Mouse (Mus musculus): ENCODE measurements at regions not wholly inside any gene's neighbourhood (a gene's known extent, or its start where the extent isn't known, plus 50 kb on each side); places are given as distances from the start of the nearest gene placed in this dataset.
"Not testable (repeated sequence)": the region's sequence is repeated elsewhere in the genome, so short reads cannot be mapped to it uniquely, and the experiment has no call there.

- DNase-seq: no peak
Observed at GRCm38 (mm10) chr3:7079073-7079472, 458.8 kb upstream of the 1700008P02Rik start.

- DNase-seq: no peak
Observed at GRCm38 (mm10) chr3:7076850-7077249, 456.6 kb upstream of the 1700008P02Rik start.

- DNase-seq: no peak
Observed at GRCm38 (mm10) chr3:7074488-7074887, 454.2 kb upstream of the 1700008P02Rik start.

GRCm38 (mm10) chr3:7041372-7042057, 421.3 kb upstream of the 1700008P02Rik start:
- DNase-seq: no peak

- DNase-seq: no peak
Observed at GRCm38 (mm10) chr3:7035833-7036232, 415.6 kb upstream of the 1700008P02Rik start.

GRCm38 (mm10) chr3:7027845-7028244, 407.6 kb upstream of the 1700008P02Rik start:
- peak; percentile 61 for DNase-seq

- DNase-seq: no peak
Observed at GRCm38 (mm10) chr3:7014345-7014973, 394.2 kb upstream of the 1700008P02Rik start.

- no peak for DNase-seq
Observed at GRCm38 (mm10) chr3:7013516-7013915, 393.3 kb upstream of the 1700008P02Rik start.

- DNase-seq: no peak
Observed at GRCm38 (mm10) chr3:7010294-7011087, 390.2 kb upstream of the 1700008P02Rik start.

- DNase-seq: no peak
Observed at GRCm38 (mm10) chr3:7008671-7009217, 388.5 kb upstream of the 1700008P02Rik start.

- DNase-seq: no peak
Observed at GRCm38 (mm10) chr3:7007811-7008359, 387.6 kb upstream of the 1700008P02Rik start.

- DNase-seq: not testable (repeated sequence)
Observed at GRCm38 (mm10) chr3:6991735-6992134, 371.5 kb upstream of the 1700008P02Rik start.

- no peak for DNase-seq
Observed at GRCm38 (mm10) chr3:6984918-6985317, 364.7 kb upstream of the 1700008P02Rik start.

GRCm38 (mm10) chr3:6957681-6958080, 337.4 kb upstream of the 1700008P02Rik start:
- no peak for DNase-seq

GRCm38 (mm10) chr3:6932535-6933103, 312.4 kb upstream of the 1700008P02Rik start:
- DNase-seq: no peak

GRCm38 (mm10) chr3:6926737-6927136, 306.5 kb upstream of the 1700008P02Rik start:
- no peak for DNase-seq

GRCm38 (mm10) chr3:6922647-6923046, 302.4 kb upstream of the 1700008P02Rik start:
- not testable (repeated sequence) for DNase-seq

- DNase-seq: no peak
Observed at GRCm38 (mm10) chr3:6920253-6920652, 300.0 kb upstream of the 1700008P02Rik start.

- no peak for DNase-seq
Observed at GRCm38 (mm10) chr3:6887936-6888335, 267.7 kb upstream of the 1700008P02Rik start.

- DNase-seq: no peak
Observed at GRCm38 (mm10) chr3:6887053-6887700, 266.9 kb upstream of the 1700008P02Rik start.

GRCm38 (mm10) chr3:6886200-6887052, 266.2 kb upstream of the 1700008P02Rik start:
- DNase-seq: no peak

Measured in kidney, postnatal 10 days (tissue).